Mouse (Mus musculus): ENCODE measurements around the gene Cox15.

GRCm38 (mm10) chr19:43781980-43782379 lies 29.2 kb upstream of the Cox15 start, which contains the start of gene Abcc2:
- TF ChIP-seq CTCF (IDR thresholded peaks at IDR 0.05) (no peak), EP300 (IDR thresholded peaks at IDR 0.05) (no peak)

Data from lung, postnatal 0 days (tissue).